Mouse (Mus musculus): ENCODE data around the gene Vmn2r17. TPM values are rescaled to one million over a fixed set of nuclear protein-coding genes. Genes with fewer than 3 reads are reported as not detected.

Gene Vmn2r17
- polyA plus RNA-seq (2011; ENCODE audit: insufficient read depth, insufficient read length, low read depth, missing spikeins) = 0.12 and 0.14 TPM in 2 replicates

GRCm38 (mm10) chr5:109419388-109419787 lies at the start of gene Vmn2r17:
Gene Vmn2r17, plus strand, starts transcription at chr5:109419688.
- Histone ChIP-seq H3K27ac (ENCODE audit: insufficient read depth, low read length) (no peak within 1 kb of the TSS), H3K27me3 (ENCODE audit: control insufficient read depth, insufficient read depth, low read length, poor library complexity, severe bottlenecking) (no peaks in the 10 kb centered on the region), H3K4me1 (ENCODE audit: control insufficient read depth, insufficient read depth, low read length) (no peaks in the 10 kb centered on the region), H3K36me3 (ENCODE audit: control insufficient read depth, insufficient read depth, low read length, poor library complexity, severe bottlenecking) (no peaks in the 10 kb centered on the region), H3K4me3 (ENCODE audit: low read depth, low read length) (no peak within 1 kb of the TSS), H3K9ac (ENCODE audit: low read depth, poor library complexity, severe bottlenecking) (no peak within 1 kb of the TSS), H3K9me3 (replicated peaks; ENCODE audit: control insufficient read depth, insufficient read depth, low read length, poor library complexity, severe bottlenecking) (no peaks in the 10 kb centered on the region)
- TF ChIP-seq POLR2A (IDR thresholded peaks at IDR 0.05; ENCODE audit: insufficient read depth, low read length) (no peak), CTCF (IDR thresholded peaks at IDR 0.05; ENCODE audit: low read depth, low read length) (no peak), EP300 (IDR thresholded peaks at IDR 0.05; ENCODE audit: insufficient read depth, low read depth, low read length) (no peak)

- H3K27ac ChIP-seq (ENCODE audit: insufficient read depth, low read length) = no peak overlapping the region
- H3K4me1 ChIP-seq (ENCODE audit: control insufficient read depth, insufficient read depth, low read length) = no peaks in the 10 kb centered on the region
- H3K9me3 ChIP-seq (replicated peaks; ENCODE audit: control insufficient read depth, insufficient read depth, low read length, poor library complexity, severe bottlenecking) = no peaks in the 10 kb centered on the region
- peak overlapping the region; percentile 8; the same call in 1 of the 2 replicates for H3K9ac ChIP-seq (ENCODE audit: low read depth, poor library complexity, severe bottlenecking)
- TF ChIP-seq CTCF (IDR thresholded peaks at IDR 0.05; ENCODE audit: low read depth, low read length) (no peak), POLR2A (IDR thresholded peaks at IDR 0.05; ENCODE audit: insufficient read depth, low read length) (peak; percentile 30)
- H3K27me3 ChIP-seq (ENCODE audit: control insufficient read depth, insufficient read depth, low read length, poor library complexity, severe bottlenecking) = no peaks in the 10 kb centered on the region; the same call in 1 of the 2 replicates
- H3K36me3 ChIP-seq (ENCODE audit: control insufficient read depth, insufficient read depth, low read length, poor library complexity, severe bottlenecking) = no peaks in the 10 kb centered on the region
- H3K4me3 ChIP-seq (ENCODE audit: low read depth, low read length) = peak overlapping the region; percentile 76
These were observed 47.4 kb downstream of the Vmn2r17 start for GRCm38 (mm10) chr5:109466576-109467506.

GRCm38 (mm10) chr5:109506729-109507128 lies 87.2 kb downstream of the Vmn2r17 start:
- no peak for TF ChIP-seq POLR2A (IDR thresholded peaks at IDR 0.05; ENCODE audit: insufficient read depth, low read length)
- TF ChIP-seq CTCF (IDR thresholded peaks at IDR 0.05; ENCODE audit: low read depth, low read length) = peak; percentile 21
- no peak for TF ChIP-seq EP300 (IDR thresholded peaks at IDR 0.05; ENCODE audit: insufficient read depth, low read depth, low read length)
- Histone ChIP-seq H3K4me3 (ENCODE audit: low read depth, low read length) (no peak overlapping the region), H3K27me3 (ENCODE audit: control insufficient read depth, insufficient read depth, low read length, poor library complexity, severe bottlenecking) (no peaks in the 10 kb centered on the region), H3K36me3 (ENCODE audit: control insufficient read depth, insufficient read depth, low read length, poor library complexity, severe bottlenecking) (no peaks in the 10 kb centered on the region), H3K4me1 (ENCODE audit: control insufficient read depth, insufficient read depth, low read length) (no peaks in the 10 kb centered on the region), H3K9me3 (replicated peaks; ENCODE audit: control insufficient read depth, insufficient read depth, low read length, poor library complexity, severe bottlenecking) (no peaks in the 10 kb centered on the region), H3K27ac (ENCODE audit: insufficient read depth, low read length) (no peak overlapping the region), H3K9ac (ENCODE audit: low read depth, poor library complexity, severe bottlenecking) (no peak overlapping the region)

Other genes starting within 250 kb of the Vmn2r17 start
- gene Vmn2r13, start 227.5 kb upstream of the Vmn2r17 start, polyA plus RNA-seq (2011; ENCODE audit: insufficient read depth, insufficient read length, low read depth, missing spikeins) = not detected in 2 replicates
- not detected in 2 replicates for gene Vmn2r14, start 195.0 kb upstream of the Vmn2r17 start, polyA plus RNA-seq (2011; ENCODE audit: insufficient read depth, insufficient read length, low read depth, missing spikeins)
- not detected in 2 replicates for gene Vmn2r15, start 122.0 kb upstream of the Vmn2r17 start, polyA plus RNA-seq (2011; ENCODE audit: insufficient read depth, insufficient read length, low read depth, missing spikeins)
- gene Vmn2r16, start 89.5 kb upstream of the Vmn2r17 start, polyA plus RNA-seq (2011; ENCODE audit: insufficient read depth, insufficient read length, low read depth, missing spikeins) = not detected in 2 replicates
- gene Crlf2, start 139.3 kb downstream of the Vmn2r17 start, polyA plus RNA-seq (2011; ENCODE audit: insufficient read depth, insufficient read length, low read depth, missing spikeins) = 9.4 and 15.6 TPM in 2 replicates

Data from ES-Bruce4 (cell line).